9 mouse cellular contexts compared by ENCODE assay signal in the genomic region with DNA sequence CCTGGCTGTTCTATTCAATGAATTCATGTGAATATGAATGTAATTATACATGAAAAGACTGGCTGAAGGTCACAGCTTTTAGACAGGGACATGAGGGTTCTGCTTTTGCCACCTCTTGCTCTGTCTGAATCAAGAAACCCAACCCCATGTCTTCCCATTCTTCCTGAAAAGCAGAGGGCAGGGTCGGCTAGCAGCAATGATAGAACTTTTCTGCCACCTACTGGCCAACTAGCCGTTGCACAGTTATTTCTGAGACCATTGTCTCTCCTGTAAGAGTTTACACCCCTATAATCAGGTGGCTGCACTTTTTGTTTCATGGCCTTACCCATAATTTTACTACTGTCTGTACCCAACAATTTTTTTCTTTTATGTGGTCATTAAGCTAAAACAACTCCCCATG. TPM values are rescaled to one million over a fixed set of nuclear protein-coding genes. Genes with fewer than 3 reads are reported as not detected.
DNase-seq lines count a peak whose midpoint lies in the region; ATAC-seq and TF ChIP-seq lines count a peak whose summit lies in the region.
"Had no signal": no experiment of that assay in that cellular context is flagged by ENCODE, and none has a peak within 500 bp of the region (broad histone marks: within the 10 kb centered on the region; RNA-seq: fewer than 3 reads in every experiment).

No protein-coding gene starts in this region.

- H3K9ac ChIP-seq in heart, embryonic 11.5 days (ENCODE audit: low read depth, low read length) = no peak overlapping the region
- no peak overlapping the region for H3K9ac ChIP-seq in MEL (ENCODE audit: control insufficient read depth, low read depth, low read length, poor library complexity, severe bottlenecking)
- no peak overlapping the region for H3K9ac ChIP-seq in hindbrain, embryonic 16.5 days (ENCODE audit: low read depth, low read length)
- no peak overlapping the region for H3K9ac ChIP-seq in stomach, embryonic 16.5 days (ENCODE audit: low read length)

- WGBS in heart, embryonic 10.5 days = 6% methylated on average over 2 of the region's 2 CpGs
- 4% methylated on average over 2 of the region's 2 CpGs for WGBS in heart, embryonic 11.5 days (ENCODE audit: insufficient replicate concordance)
- WGBS in hindbrain, embryonic 16.5 days = 0% methylated on average over 2 of the region's 2 CpGs
- 3% methylated on average over 2 of the region's 2 CpGs for WGBS in stomach, embryonic 16.5 days

- H3K36me3 ChIP-seq in heart, embryonic 10.5 days = no peaks in the 10 kb centered on the region
- no peaks in the 10 kb centered on the region for H3K36me3 ChIP-seq in heart, embryonic 11.5 days (ENCODE audit: control insufficient read depth, insufficient read depth, low read length)
- no peaks in the 10 kb centered on the region for H3K36me3 ChIP-seq in MEL (ENCODE audit: control insufficient read depth in 1 of 2, insufficient read depth in 2 of 2, low read length in 2 of 2)
- H3K36me3 ChIP-seq in hindbrain, embryonic 16.5 days (ENCODE audit: control insufficient read depth, insufficient read depth, low read length) = no peaks in the 10 kb centered on the region
- no peaks in the 10 kb centered on the region for H3K36me3 ChIP-seq in stomach, embryonic 16.5 days (ENCODE audit: control insufficient read depth, insufficient read depth, low read length)

- no peak overlapping the region for H3K4me2 ChIP-seq in heart, embryonic 11.5 days
- H3K4me2 ChIP-seq in hindbrain, embryonic 16.5 days (ENCODE audit: low read length) = no peak overlapping the region
- no peak overlapping the region for H3K4me2 ChIP-seq in stomach, embryonic 16.5 days (ENCODE audit: low read depth, low read length)

- no peak overlapping the region for H3K27ac ChIP-seq in heart, embryonic 10.5 days
- no peak overlapping the region for H3K27ac ChIP-seq in heart, embryonic 11.5 days (ENCODE audit: low read depth, low read length)
- H3K27ac ChIP-seq in MEL (ENCODE audit: control insufficient read depth, low read depth, low read length) = no peak overlapping the region
- no peak overlapping the region for H3K27ac ChIP-seq in hindbrain, embryonic 16.5 days (ENCODE audit: low read depth, low read length)
- H3K27ac ChIP-seq in stomach, embryonic 16.5 days (ENCODE audit: low read length) = no peak overlapping the region

- no peaks in the 10 kb centered on the region for H3K79me2 ChIP-seq in MEL (ENCODE audit: control insufficient read depth, insufficient read depth, low read length, poor library complexity)

- H3K27me3 ChIP-seq in heart, embryonic 10.5 days (ENCODE audit: insufficient read depth, poor library complexity, severe bottlenecking) = no peaks in the 10 kb centered on the region
- no peaks in the 10 kb centered on the region for H3K27me3 ChIP-seq in heart, embryonic 11.5 days (ENCODE audit: control insufficient read depth, insufficient read depth, low read length)
- H3K27me3 ChIP-seq in MEL (ENCODE audit: control insufficient read depth in 1 of 2, insufficient read depth in 2 of 2, low read length in 2 of 2) = no peaks in the 10 kb centered on the region
- no peaks in the 10 kb centered on the region for H3K27me3 ChIP-seq in hindbrain, embryonic 16.5 days (replicated peaks; ENCODE audit: control insufficient read depth, insufficient read depth, low read length)
- no peaks in the 10 kb centered on the region for H3K27me3 ChIP-seq in stomach, embryonic 16.5 days (ENCODE audit: control insufficient read depth, insufficient read depth, low read length)

- DNase-seq in heart, embryonic 10.5 days (ENCODE audit: low spot score) = peak; percentile 74
- DNase-seq in MEL (ENCODE audit: low read depth, low spot score) = peak; percentile 68
- peak; percentile 24 to 43 for DNase-seq in cerebellum, postnatal 36 days
- DNase-seq in lung, postnatal 10 days = peak; percentile 47
- no peak for DNase-seq in ovary, postnatal 14 days (ENCODE audit: low spot score)

- H3K4me3 ChIP-seq in heart, embryonic 10.5 days = no peak overlapping the region
- no peak overlapping the region for H3K4me3 ChIP-seq in heart, embryonic 11.5 days (ENCODE audit: low read depth, low read length)
- peak overlapping the region in 1 of 2 experiments; percentile 48; a peak in 2 of 4 replicates for H3K4me3 ChIP-seq in MEL (ENCODE audit: control insufficient read depth in 1 of 2, insufficient read depth in 1 of 2, low read depth in 2 of 2, low read length in 2 of 2)
- no peak overlapping the region for H3K4me3 ChIP-seq in hindbrain, embryonic 16.5 days (ENCODE audit: low read length)
- H3K4me3 ChIP-seq in stomach, embryonic 16.5 days (replicated peaks; ENCODE audit: low read length) = no peak overlapping the region

- peaks cover 30% of the 10 kb centered on the region for H3K9me3 ChIP-seq in heart, embryonic 10.5 days
- H3K9me3 ChIP-seq in heart, embryonic 11.5 days (replicated peaks; ENCODE audit: control insufficient read depth, low read length) = no peaks in the 10 kb centered on the region; the same call in 1 of the 2 replicates
- H3K9me3 ChIP-seq in MEL (replicated peaks; ENCODE audit: insufficient read depth, low read length) = no peaks in the 10 kb centered on the region
- peaks cover 15% of the 10 kb centered on the region for H3K9me3 ChIP-seq in hindbrain, embryonic 16.5 days (ENCODE audit: control insufficient read depth, low read length)
- H3K9me3 ChIP-seq in stomach, embryonic 16.5 days (replicated peaks; ENCODE audit: control insufficient read depth, low read length) = 0 out of 2 replicates have a peak, but pooled peaks cover 5% of the 10 kb centered on the region

- 0 out of 2 replicates have a peak, but pooled peaks cover 4% of the 10 kb centered on the region for H3K4me1 ChIP-seq in heart, embryonic 10.5 days
- no peaks in the 10 kb centered on the region for H3K4me1 ChIP-seq in heart, embryonic 11.5 days (ENCODE audit: control insufficient read depth, insufficient read depth, low read length)
- no peaks in the 10 kb centered on the region for H3K4me1 ChIP-seq in MEL (ENCODE audit: control insufficient read depth in 1 of 2, insufficient read depth in 2 of 2, low read length in 2 of 2)
- peaks cover 4% of the 10 kb centered on the region; the same call in 1 of the 2 replicates for H3K4me1 ChIP-seq in hindbrain, embryonic 16.5 days (ENCODE audit: control insufficient read depth, insufficient read depth, low read depth, low read length)
- no peaks in the 10 kb centered on the region for H3K4me1 ChIP-seq in stomach, embryonic 16.5 days (ENCODE audit: control insufficient read depth, insufficient read depth, low read length)

- peak; percentile 55 to 78 (median 65) for TF ChIP-seq CTCF in MEL (IDR thresholded peaks at IDR 0.05 in 2 of 3, conservative IDR thresholded peaks at IDR 0.05 in 1 of 3; ENCODE audit: control insufficient read depth in 1 of 3, insufficient read depth in 1 of 3, low read depth in 2 of 3, low read length in 3 of 3, poor library complexity in 1 of 3, severe bottlenecking in 1 of 3)

- TF ChIP-seq EP300 in MEL (IDR thresholded peaks at IDR 0.05; ENCODE audit: low read depth in 1 of 2, low read length in 2 of 2) = no peak

- ATAC-seq in heart, embryonic 11.5 days (replicated peaks; ENCODE audit: insufficient number of reproducible peaks, low FRiP score, low TSS enrichment) = no peak; the same call in 1 of the 2 replicates
- peak; percentile 70 for ATAC-seq in hindbrain, embryonic 16.5 days
- ATAC-seq in stomach, embryonic 16.5 days (ENCODE audit: insufficient read depth, low FRiP score) = peak; percentile 58; the same call in 1 of the 2 replicates

- TF ChIP-seq POLR2A in MEL (IDR thresholded peaks at IDR 0.05; ENCODE audit: control insufficient read depth in 1 of 2, insufficient read depth in 1 of 2, low read depth in 1 of 2, low read length in 2 of 2, poor library complexity in 1 of 2) = no peak

- TF ChIP-seq RAD21 in MEL (IDR thresholded peaks at IDR 0.05; ENCODE audit: low read depth, low read length) = peak; percentile 84

TF ChIP-seq in MEL, 35 proteins besides CTCF, POLR2A, EP300 and RAD21:
- no peak for TF ChIP-seq MAFK (IDR thresholded peaks at IDR 0.05; ENCODE audit: borderline replicate concordance, low read depth, low read length)
- TF ChIP-seq ZC3H11A (IDR thresholded peaks at IDR 0.05; ENCODE audit: low read depth, low read length) = peak; percentile 69
- peak; percentile 80 for TF ChIP-seq SMC3 (IDR thresholded peaks at IDR 0.05; ENCODE audit: low read depth, low read length)

RNA-seq across cellular contexts. Expression of a gene that starts 5.6 kb away (rescaled TPM):
- 1.5 and 4.2 TPM in 2 replicates for polyA plus RNA-seq in heart, embryonic 10.5 days (2016; fragmentation: Nextera tagmentation; extraction: Ambion mirVana)
- polyA plus RNA-seq in heart, embryonic 11.5 days (2014; fragmentation: Nextera tagmentation; extraction: Ambion mirVana) = 0.51 and 0.93 TPM in 2 replicates
- total RNA-seq in MEL (2012; rRNA removed) = not detected in 2 replicates
- not detected for polyA plus RNA-seq in MEL (2012; ENCODE audit: insufficient read depth in 1 of 2, insufficient read length in 2 of 2, low read depth in 1 of 2, low replicate concordance in 2 of 2, missing spikeins in 1 of 2)
- 13.7 and 18.9 TPM in 2 replicates for polyA plus RNA-seq in hindbrain, embryonic 16.5 days (2015; fragmentation: Nextera tagmentation; extraction: Ambion mirVana)
- 1.2 and 1.6 TPM in 2 replicates for polyA plus RNA-seq in stomach, embryonic 16.5 days (2015; fragmentation: Nextera tagmentation; extraction: Ambion mirVana)
- polyA plus RNA-seq: spleen, adult 2 months had no signal

RNA-seq across cellular contexts. Expression of a gene that starts 36.0 kb away (rescaled TPM):
- 92.0 and 113 TPM in 2 replicates for polyA plus RNA-seq in heart, embryonic 10.5 days (2016; fragmentation: Nextera tagmentation; extraction: Ambion mirVana)
- polyA plus RNA-seq in heart, embryonic 11.5 days (2014; fragmentation: Nextera tagmentation; extraction: Ambion mirVana) = 72.8 and 83.9 TPM in 2 replicates
- total RNA-seq in MEL (2012; rRNA removed) = not detected in 2 replicates
- polyA plus RNA-seq in MEL (2012; ENCODE audit: insufficient read depth in 1 of 2, insufficient read length in 2 of 2, low read depth in 1 of 2, low replicate concordance in 2 of 2, missing spikeins in 1 of 2) = not detected
- 620 and 640 TPM in 2 replicates for polyA plus RNA-seq in hindbrain, embryonic 16.5 days (2015; fragmentation: Nextera tagmentation; extraction: Ambion mirVana)
- polyA plus RNA-seq in stomach, embryonic 16.5 days (2015; fragmentation: Nextera tagmentation; extraction: Ambion mirVana) = 75.8 and 82.1 TPM in 2 replicates

RNA-seq across cellular contexts. Expression of a gene that starts 37.5 kb away (rescaled TPM):
- polyA plus RNA-seq in heart, embryonic 10.5 days (2016; fragmentation: Nextera tagmentation; extraction: Ambion mirVana) = 3.3 and 5.5 TPM in 2 replicates
- 2.9 and 3.7 TPM in 2 replicates for polyA plus RNA-seq in heart, embryonic 11.5 days (2014; fragmentation: Nextera tagmentation; extraction: Ambion mirVana)
- total RNA-seq in MEL (2012; rRNA removed) = not detected in 2 replicates
- polyA plus RNA-seq in MEL (2012; ENCODE audit: insufficient read depth in 1 of 2, insufficient read length in 2 of 2, low read depth in 1 of 2, low replicate concordance in 2 of 2, missing spikeins in 1 of 2) = not detected
- 21.1 and 23.8 TPM in 2 replicates for polyA plus RNA-seq in hindbrain, embryonic 16.5 days (2015; fragmentation: Nextera tagmentation; extraction: Ambion mirVana)
- polyA plus RNA-seq in stomach, embryonic 16.5 days (2015; fragmentation: Nextera tagmentation; extraction: Ambion mirVana) = 3.2 and 4.0 TPM in 2 replicates

Comparison
In these comparisons a context has a peak if more than half of its experiments do, and no peak if none do; other contexts are left out.
1. RNA of a gene that starts 36.0 kb away (polyA plus RNA-seq): 620 to 640 TPM in hindbrain, embryonic 16.5 days, 92.0 to 113 TPM in heart, embryonic 10.5 days, 75.8 to 82.1 TPM in stomach, embryonic 16.5 days and 72.8 to 83.9 TPM in heart, embryonic 11.5 days; not detected in MEL; every median in the first group is over 10 times any median in the second.